9 mouse cellular contexts compared by ENCODE assay signal in genomic region chr5:130862302-130862701, GRCm38 (mm10).
A peak's percentile ranks its signal among the peaks of the same experiment; 100 is the strongest.
DNase-seq lines count a peak whose midpoint lies in the region; ATAC-seq and TF ChIP-seq lines count a peak whose summit lies in the region.
"Had no signal": no experiment of that assay in that cellular context is flagged by ENCODE, and none has a peak within 500 bp of the region (broad histone marks: within the 10 kb centered on the region; RNA-seq: fewer than 3 reads in every experiment).

No protein-coding gene starts in this region.

- peak; percentile 76 for TF ChIP-seq CTCF in Patski (IDR thresholded peaks at IDR 0.05)
- peak; percentile 91 for TF ChIP-seq CTCF in layer of hippocampus, adult 2 months (conservative IDR thresholded peaks at IDR 0.05)

- DNase-seq in intestine, embryonic 14.5 days (ENCODE audit: low spot score), result peak; percentile 69
- no peak for DNase-seq in Patski (ENCODE audit: low read depth, low spot score)
- peak; percentile 41 for DNase-seq in embryo, embryonic 10 days (ENCODE audit: low spot score)
- peak; percentile 61 to 81 for DNase-seq in layer of hippocampus, adult 2 months (ENCODE audit: low spot score in 2 of 2)
- DNase-seq in lung, postnatal 36 days, result peak; percentile 3
- no peak for DNase-seq in spleen, postnatal 4 days (ENCODE audit: low spot score in 2 of 2)

- no peaks in the 10 kb centered on the region for H3K27me3 ChIP-seq in intestine, embryonic 14.5 days (replicated peaks; ENCODE audit: control insufficient read depth, insufficient read depth, low read length)
- no peaks in the 10 kb centered on the region for H3K27me3 ChIP-seq in intestine, embryonic 16.5 days (replicated peaks; ENCODE audit: control insufficient read depth, insufficient read depth, low read length)
- H3K27me3 ChIP-seq in Patski, result peaks cover 3% of the 10 kb centered on the region
- H3K27me3 ChIP-seq: liver, embryonic 15.5 days had no signal

- H3K36me3 ChIP-seq in intestine, embryonic 14.5 days (ENCODE audit: control insufficient read depth, insufficient read depth, low read length), result no peaks in the 10 kb centered on the region
- no peaks in the 10 kb centered on the region for H3K36me3 ChIP-seq in intestine, embryonic 16.5 days (ENCODE audit: control insufficient read depth, insufficient read depth, low read length)
- H3K36me3 ChIP-seq: liver, embryonic 15.5 days had no signal

- no peaks in the 10 kb centered on the region for H3K9me3 ChIP-seq in intestine, embryonic 14.5 days (ENCODE audit: control insufficient read depth, low read length)
- no peaks in the 10 kb centered on the region for H3K9me3 ChIP-seq in intestine, embryonic 16.5 days (ENCODE audit: control insufficient read depth, low read length)
- H3K9me3 ChIP-seq: liver, embryonic 15.5 days had no signal

- no peak overlapping the region for H3K4me3 ChIP-seq in intestine, embryonic 14.5 days (ENCODE audit: low read depth, low read length)
- no peak overlapping the region for H3K4me3 ChIP-seq in intestine, embryonic 16.5 days (ENCODE audit: low read length)
- H3K4me3 ChIP-seq in layer of hippocampus, adult 2 months, result no peak overlapping the region
- H3K4me3 ChIP-seq: liver, embryonic 15.5 days had no signal

- CTCF ChIA-PET in Patski (lab: Charles Lee), result interaction anchor here (2.9 to 3.0 kb wide), 2 partner anchors 9 to 566 kb away, joined by 11 to 17 read pairs; no protein-coding TSS in a partner anchor

- no peak overlapping the region for H3K4me2 ChIP-seq in intestine, embryonic 14.5 days (ENCODE audit: low read length)
- no peak overlapping the region for H3K4me2 ChIP-seq in intestine, embryonic 16.5 days (ENCODE audit: low read depth, low read length)
- H3K4me2 ChIP-seq: liver, embryonic 15.5 days had no signal

- no peak overlapping the region for H3K27ac ChIP-seq in intestine, embryonic 14.5 days (ENCODE audit: low read depth)
- H3K27ac ChIP-seq in intestine, embryonic 16.5 days (ENCODE audit: low read length), result no peak overlapping the region
- H3K27ac ChIP-seq in layer of hippocampus, adult 2 months, result no peak overlapping the region
- H3K27ac ChIP-seq: liver, embryonic 15.5 days had no signal

- in situ Hi-C loops in Patski (cut with MboI; ENCODE audit: low pct_unique_long_range_greater_than_20kb), result loop anchor here (5.0 kb wide), 1 partner anchor 565 kb away; no protein-coding TSS in a partner anchor

- POLR2A ChIA-PET in Patski (lab: Charles Lee), result no interaction called here

- no peak for ATAC-seq in intestine, embryonic 14.5 days (replicated peaks; ENCODE audit: low FRiP score, low TSS enrichment, low read depth)
- ATAC-seq in intestine, embryonic 16.5 days, result no peak
- ATAC-seq in Patski, result no peak
- no peak for ATAC-seq in megakaryocyte progenitor cell, adult 5-6 weeks (replicated peaks; ENCODE audit: poor library complexity)

- H3K4me1 ChIP-seq in intestine, embryonic 14.5 days (replicated peaks; ENCODE audit: control insufficient read depth, insufficient read depth, low read length), result no peaks in the 10 kb centered on the region
- no peaks in the 10 kb centered on the region for H3K4me1 ChIP-seq in intestine, embryonic 16.5 days (ENCODE audit: control insufficient read depth, insufficient read depth, low read length)
- H3K4me1 ChIP-seq: liver, embryonic 15.5 days had no signal

- no peak overlapping the region for H3K9ac ChIP-seq in intestine, embryonic 14.5 days (ENCODE audit: low read length)
- no peak overlapping the region for H3K9ac ChIP-seq in intestine, embryonic 16.5 days (ENCODE audit: low read depth, low read length)
- H3K9ac ChIP-seq: liver, embryonic 15.5 days had no signal

- 59% methylated on average over 5 of the region's 5 CpGs for WGBS in intestine, embryonic 14.5 days
- 61% methylated on average over 5 of the region's 5 CpGs for WGBS in intestine, embryonic 16.5 days

Comparison
In these comparisons a context has a peak if more than half of its experiments do, and no peak if none do; other contexts are left out.
1. DNase-seq: peak in intestine, embryonic 14.5 days (single experiment), embryo, embryonic 10 days (single experiment), layer of hippocampus, adult 2 months (2 of 2) and lung, postnatal 36 days (single experiment); none in Patski (single experiment) and spleen, postnatal 4 days (0 of 2).